Mouse (Mus musculus): ENCODE measurements around the gene Guca2b. TPM values are rescaled to one million over a fixed set of nuclear protein-coding genes. Genes with fewer than 3 reads are reported as not detected.

The Guca2b gene
- total and polyA plus RNA-seq, 3 experiments = 0.33 TPM; not detected in 2

GRCm38 (mm10) chr4:119669356-119670209 is 10.8 kb upstream of the Guca2b start:
- H3K27me3 ChIP-seq (ENCODE audit: insufficient read depth, low read length) = peaks cover 18% of the 10 kb centered on the region; the same call in 1 of the 2 replicates
- ATAC-seq (ENCODE audit: extremely low read depth, insufficient number of reproducible peaks, low FRiP score, poor library complexity, severe bottlenecking) = no peak
- DNase-seq (ENCODE audit: low spot score) = no peak
- no peak overlapping the region for H3K4me3 ChIP-seq (ENCODE audit: low read depth, low read length)
- H3K9me3 ChIP-seq (replicated peaks) = no peaks in the 10 kb centered on the region
- no peaks in the 10 kb centered on the region for H3K36me3 ChIP-seq (replicated peaks)
- no peaks in the 10 kb centered on the region for H3K4me1 ChIP-seq (ENCODE audit: insufficient read depth, low read depth, low read length)
- TF ChIP-seq GATA1 (IDR thresholded peaks at IDR 0.05; ENCODE audit: borderline replicate concordance, low read length) (no peak), POLR2AphosphoS5 (IDR thresholded peaks at IDR 0.05; ENCODE audit: insufficient replicate concordance, low read depth, low read length) (no peak), CTCF (IDR thresholded peaks at IDR 0.05; ENCODE audit: low read depth, low read length) (no peak), GATA2 (IDR thresholded peaks at IDR 0.05; ENCODE audit: borderline replicate concordance, low read depth, low read length) (no peak), TAL1 (conservative IDR thresholded peaks at IDR 0.05; ENCODE audit: low read depth, low read length) (no peak)

- Histone ChIP-seq H3K4me3 (ENCODE audit: low read depth, low read length) (no peak overlapping the region), H3K36me3 (replicated peaks) (no peaks in the 10 kb centered on the region), H3K4me1 (ENCODE audit: insufficient read depth, low read depth, low read length) (no peaks in the 10 kb centered on the region), H3K9me3 (replicated peaks) (no peaks in the 10 kb centered on the region), H3K27me3 (ENCODE audit: insufficient read depth, low read length) (peaks cover 16% of the 10 kb centered on the region; the same call in 1 of the 2 replicates)
- DNase-seq (ENCODE audit: low spot score) (no peak), ATAC-seq (ENCODE audit: extremely low read depth, insufficient number of reproducible peaks, low FRiP score, poor library complexity, severe bottlenecking) (no peak)
- TF ChIP-seq TAL1 (conservative IDR thresholded peaks at IDR 0.05; ENCODE audit: low read depth, low read length) = no peak
- no peak for TF ChIP-seq CTCF (IDR thresholded peaks at IDR 0.05; ENCODE audit: low read depth, low read length)
- no peak for TF ChIP-seq GATA2 (IDR thresholded peaks at IDR 0.05; ENCODE audit: borderline replicate concordance, low read depth, low read length)
- TF ChIP-seq GATA1 (IDR thresholded peaks at IDR 0.05; ENCODE audit: borderline replicate concordance, low read length) = no peak
Observed at GRCm38 (mm10) chr4:119668596-119668995, 9.8 kb upstream of the Guca2b start.

GRCm38 (mm10) chr4:119668185-119668584 is 9.4 kb upstream of the Guca2b start:
- H3K9me3 ChIP-seq (replicated peaks) = no peaks in the 10 kb centered on the region
- no peaks in the 10 kb centered on the region for H3K4me1 ChIP-seq (ENCODE audit: insufficient read depth, low read depth, low read length)
- H3K27me3 ChIP-seq (ENCODE audit: insufficient read depth, low read length) = peaks cover 14% of the 10 kb centered on the region; the same call in 1 of the 2 replicates
- no peak for DNase-seq (ENCODE audit: low spot score)
- TF ChIP-seq TAL1 (conservative IDR thresholded peaks at IDR 0.05; ENCODE audit: low read depth, low read length) = no peak
- TF ChIP-seq POLR2AphosphoS5 (IDR thresholded peaks at IDR 0.05; ENCODE audit: insufficient replicate concordance, low read depth, low read length) = no peak
- TF ChIP-seq CTCF (IDR thresholded peaks at IDR 0.05; ENCODE audit: low read depth, low read length) = no peak
- TF ChIP-seq GATA2 (IDR thresholded peaks at IDR 0.05; ENCODE audit: borderline replicate concordance, low read depth, low read length) = no peak
- TF ChIP-seq GATA1 (IDR thresholded peaks at IDR 0.05; ENCODE audit: borderline replicate concordance, low read length) = no peak
- no peaks in the 10 kb centered on the region for H3K36me3 ChIP-seq (replicated peaks)
- H3K4me3 ChIP-seq (ENCODE audit: low read depth, low read length) = no peak overlapping the region
- no peak for ATAC-seq (ENCODE audit: extremely low read depth, insufficient number of reproducible peaks, low FRiP score, poor library complexity, severe bottlenecking)

- no peak overlapping the region for H3K4me3 ChIP-seq (ENCODE audit: low read depth, low read length)
- no peaks in the 10 kb centered on the region for H3K9me3 ChIP-seq (replicated peaks)
- H3K36me3 ChIP-seq (replicated peaks) = no peaks in the 10 kb centered on the region
- ATAC-seq (ENCODE audit: extremely low read depth, insufficient number of reproducible peaks, low FRiP score, poor library complexity, severe bottlenecking) = no peak
- H3K27me3 ChIP-seq (ENCODE audit: insufficient read depth, low read length) = peaks cover 16% of the 10 kb centered on the region; the same call in 1 of the 2 replicates
- H3K4me1 ChIP-seq (ENCODE audit: insufficient read depth, low read depth, low read length) = no peaks in the 10 kb centered on the region
- TF ChIP-seq TAL1 (conservative IDR thresholded peaks at IDR 0.05; ENCODE audit: low read depth, low read length) (no peak), GATA1 (IDR thresholded peaks at IDR 0.05; ENCODE audit: borderline replicate concordance, low read length) (no peak), CTCF (IDR thresholded peaks at IDR 0.05; ENCODE audit: low read depth, low read length) (peak; percentile 67), GATA2 (IDR thresholded peaks at IDR 0.05; ENCODE audit: borderline replicate concordance, low read depth, low read length) (no peak), POLR2AphosphoS5 (IDR thresholded peaks at IDR 0.05; ENCODE audit: insufficient replicate concordance, low read depth, low read length) (no peak)
- peak; percentile 22 for DNase-seq (ENCODE audit: low spot score)
Observed at GRCm38 (mm10) chr4:119667454-119667853, 8.7 kb upstream of the Guca2b start.

DNA sequence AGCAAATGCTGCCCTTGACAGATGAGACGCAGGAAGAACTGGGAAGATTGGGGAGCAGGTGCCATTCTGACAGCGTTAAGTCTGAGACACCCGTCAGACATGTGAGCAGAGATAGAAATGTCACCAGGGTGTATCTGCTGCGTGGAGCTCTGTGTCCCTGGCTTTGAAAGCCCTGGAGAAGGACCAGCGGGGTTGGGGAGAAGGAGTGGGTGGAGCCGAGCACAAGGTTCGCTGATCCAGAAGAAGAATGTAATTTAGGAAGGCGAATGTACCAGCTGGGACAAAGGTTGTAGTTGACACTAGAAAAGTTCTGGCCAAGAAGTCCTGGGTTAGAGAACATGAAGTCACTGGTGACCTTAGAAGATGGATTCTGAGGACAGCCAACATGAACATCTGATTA is 7.4 kb upstream of the Guca2b start:
- no peak overlapping the region for H3K4me3 ChIP-seq (ENCODE audit: low read depth, low read length)
- no peaks in the 10 kb centered on the region for H3K9me3 ChIP-seq (replicated peaks)
- DNase-seq (ENCODE audit: low spot score) (no peak), ATAC-seq (ENCODE audit: extremely low read depth, insufficient number of reproducible peaks, low FRiP score, poor library complexity, severe bottlenecking) (no peak)
- no peak for TF ChIP-seq CTCF (IDR thresholded peaks at IDR 0.05; ENCODE audit: low read depth, low read length)
- TF ChIP-seq TAL1 (conservative IDR thresholded peaks at IDR 0.05; ENCODE audit: low read depth, low read length) = no peak
- TF ChIP-seq POLR2AphosphoS5 (IDR thresholded peaks at IDR 0.05; ENCODE audit: insufficient replicate concordance, low read depth, low read length) = no peak
- TF ChIP-seq GATA1 (IDR thresholded peaks at IDR 0.05; ENCODE audit: borderline replicate concordance, low read length) = no peak
- TF ChIP-seq GATA2 (IDR thresholded peaks at IDR 0.05; ENCODE audit: borderline replicate concordance, low read depth, low read length) = no peak
- H3K27me3 ChIP-seq (ENCODE audit: insufficient read depth, low read length) = peaks cover 16% of the 10 kb centered on the region; the same call in 1 of the 2 replicates
- no peaks in the 10 kb centered on the region for H3K4me1 ChIP-seq (ENCODE audit: insufficient read depth, low read depth, low read length)
- no peaks in the 10 kb centered on the region for H3K36me3 ChIP-seq (replicated peaks)

- TF ChIP-seq CTCF (IDR thresholded peaks at IDR 0.05; ENCODE audit: low read depth, low read length) (no peak), GATA1 (IDR thresholded peaks at IDR 0.05; ENCODE audit: borderline replicate concordance, low read length) (no peak), GATA2 (IDR thresholded peaks at IDR 0.05; ENCODE audit: borderline replicate concordance, low read depth, low read length) (no peak), TAL1 (conservative IDR thresholded peaks at IDR 0.05; ENCODE audit: low read depth, low read length) (no peak), POLR2AphosphoS5 (IDR thresholded peaks at IDR 0.05; ENCODE audit: insufficient replicate concordance, low read depth, low read length) (no peak)
- no peaks in the 10 kb centered on the region for H3K4me1 ChIP-seq (ENCODE audit: insufficient read depth, low read depth, low read length)
- ATAC-seq (ENCODE audit: extremely low read depth, insufficient number of reproducible peaks, low FRiP score, poor library complexity, severe bottlenecking) = no peak
Observed at GRCm38 (mm10) chr4:119665166-119665565, 6.4 kb upstream of the Guca2b start.

More at GRCm38 (mm10) chr4:119665166-119665565, 6.4 kb upstream of the Guca2b start:
- Histone ChIP-seq H3K4me3 (ENCODE audit: low read depth, low read length) (no peak overlapping the region), H3K27me3 (ENCODE audit: insufficient read depth, low read length) (peaks cover 11% of the 10 kb centered on the region; the same call in 1 of the 2 replicates), H3K9me3 (replicated peaks) (no peaks in the 10 kb centered on the region), H3K36me3 (replicated peaks) (no peaks in the 10 kb centered on the region)
- DNase-seq (ENCODE audit: low spot score) = no peak

All from G1E (cell line).